Mouse (Mus musculus) thymus, postnatal 25 days (tissue): Measurements from ENCODE around the gene Nrxn2.

Source experiments
- DNase-seq: peaks from one replicate; pipeline ENCODE4 v3.0.0; 2022

Nrxn2 gene

DNA sequence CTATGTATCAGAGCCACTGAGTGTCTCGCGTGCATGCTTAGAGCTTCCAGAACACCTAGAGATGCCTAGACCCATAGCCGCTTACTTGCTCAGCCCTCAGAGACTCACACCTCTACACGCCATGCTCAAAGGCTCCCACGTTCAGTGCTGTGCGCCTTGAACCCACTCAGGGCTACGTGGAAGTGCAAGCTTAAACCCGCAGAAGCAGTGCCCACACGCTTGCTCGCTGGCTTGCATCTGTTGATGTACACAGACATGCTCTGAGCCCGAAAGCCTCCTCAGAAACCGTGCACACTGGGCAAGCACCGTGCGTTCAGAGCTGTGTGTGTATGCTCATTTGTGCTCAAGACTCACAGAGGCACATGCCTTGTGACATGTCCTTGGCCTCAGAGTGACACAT, 103.8 kb downstream of the Nrxn2 start:
- no peak for DNase-seq

DNA sequence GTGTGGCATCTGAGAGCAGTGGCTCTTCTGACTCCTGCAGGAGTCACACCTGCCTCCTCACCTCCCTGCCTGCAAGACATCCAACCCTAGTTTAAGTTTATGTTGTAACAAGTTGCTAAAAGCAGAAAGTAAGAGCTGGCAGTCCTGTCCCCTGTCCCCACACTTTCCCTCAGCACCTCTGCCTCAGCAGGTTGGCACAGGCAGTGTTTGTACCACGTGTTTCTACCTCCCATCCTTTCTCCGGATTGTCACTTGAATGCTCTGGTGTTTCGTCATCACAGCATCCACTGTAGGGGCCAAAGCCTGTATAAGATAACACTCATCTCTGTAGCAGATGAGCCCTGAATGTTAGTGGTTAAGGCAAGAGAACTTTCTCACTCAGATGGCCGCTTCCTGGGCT, 106.5 kb downstream of the Nrxn2 start:
- DNase-seq, result no peak

DNA sequence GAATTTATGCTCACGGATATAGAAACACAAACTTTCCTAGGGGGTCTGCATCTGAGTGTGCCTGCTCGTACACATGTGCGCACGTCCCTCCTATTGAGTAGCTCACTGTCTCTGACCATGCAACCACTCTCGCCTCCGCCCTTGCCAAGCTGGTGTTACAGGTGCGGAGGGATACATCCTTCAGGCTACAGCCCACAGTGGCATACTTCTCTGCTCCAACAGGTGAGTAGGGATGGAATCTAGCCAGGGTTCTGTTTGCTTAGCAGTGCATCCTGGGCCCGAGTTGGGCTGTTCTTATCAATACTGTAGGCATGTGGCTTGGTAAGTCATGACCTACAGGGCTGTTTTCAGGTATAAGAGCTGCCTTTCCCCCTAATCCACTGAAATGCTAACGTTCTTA, 107.5 kb downstream of the Nrxn2 start:
- no peak for DNase-seq

DNA sequence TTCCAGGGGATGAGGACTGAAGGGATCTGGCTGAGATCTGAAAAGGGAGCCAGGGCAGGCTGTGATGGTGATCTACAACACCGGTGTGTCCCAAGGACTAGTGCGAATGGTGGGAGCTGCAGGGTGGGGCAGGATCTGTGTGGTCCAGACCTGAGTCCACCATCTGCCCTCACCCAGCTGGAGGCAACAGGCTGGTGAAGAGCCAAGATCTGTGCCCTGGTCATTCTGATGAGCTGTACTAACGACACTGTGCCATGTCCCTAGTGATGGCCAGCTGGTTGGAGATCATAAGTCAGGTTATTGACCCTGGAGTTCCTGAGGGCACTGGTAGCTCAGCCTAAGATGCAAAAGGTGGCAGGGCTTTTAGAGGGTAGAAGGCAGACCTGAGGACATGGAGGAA, 108.9 kb downstream of the Nrxn2 start:
- no peak for DNase-seq

DNA sequence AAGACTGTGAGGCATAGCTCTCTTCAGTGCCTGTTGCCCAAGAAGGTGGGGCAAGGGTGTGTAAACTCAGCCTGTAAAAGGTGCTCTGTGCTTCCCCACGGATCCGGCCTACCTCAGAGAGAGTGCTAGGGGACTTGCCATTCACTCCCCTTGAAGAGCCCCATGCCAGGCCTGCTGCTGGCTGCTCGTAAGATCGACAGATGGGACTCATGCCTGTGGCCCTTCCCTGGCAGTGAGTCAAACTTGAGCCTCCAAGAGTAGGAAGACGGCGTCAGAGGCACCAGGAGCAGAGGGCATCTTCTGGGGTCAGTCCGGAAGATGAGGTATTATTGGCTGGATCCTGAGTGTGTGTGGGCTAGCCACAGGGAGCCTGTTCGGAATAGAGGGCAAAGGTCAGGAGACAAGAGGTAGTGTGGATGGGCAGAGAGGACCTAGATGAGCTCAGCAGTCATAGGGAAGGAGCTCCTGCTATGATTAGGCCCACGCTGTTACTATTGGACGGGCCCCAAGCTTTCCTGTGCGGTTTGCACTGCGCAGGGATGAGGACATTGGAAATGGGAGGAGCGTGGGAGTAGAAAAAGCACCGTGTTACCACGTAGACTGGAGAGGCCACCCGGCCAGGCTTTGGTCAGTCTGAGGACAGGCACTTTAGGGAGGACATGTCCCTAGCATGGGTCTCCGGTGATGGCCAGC, 109.5 kb downstream of the Nrxn2 start:
- no peak for DNase-seq

DNA sequence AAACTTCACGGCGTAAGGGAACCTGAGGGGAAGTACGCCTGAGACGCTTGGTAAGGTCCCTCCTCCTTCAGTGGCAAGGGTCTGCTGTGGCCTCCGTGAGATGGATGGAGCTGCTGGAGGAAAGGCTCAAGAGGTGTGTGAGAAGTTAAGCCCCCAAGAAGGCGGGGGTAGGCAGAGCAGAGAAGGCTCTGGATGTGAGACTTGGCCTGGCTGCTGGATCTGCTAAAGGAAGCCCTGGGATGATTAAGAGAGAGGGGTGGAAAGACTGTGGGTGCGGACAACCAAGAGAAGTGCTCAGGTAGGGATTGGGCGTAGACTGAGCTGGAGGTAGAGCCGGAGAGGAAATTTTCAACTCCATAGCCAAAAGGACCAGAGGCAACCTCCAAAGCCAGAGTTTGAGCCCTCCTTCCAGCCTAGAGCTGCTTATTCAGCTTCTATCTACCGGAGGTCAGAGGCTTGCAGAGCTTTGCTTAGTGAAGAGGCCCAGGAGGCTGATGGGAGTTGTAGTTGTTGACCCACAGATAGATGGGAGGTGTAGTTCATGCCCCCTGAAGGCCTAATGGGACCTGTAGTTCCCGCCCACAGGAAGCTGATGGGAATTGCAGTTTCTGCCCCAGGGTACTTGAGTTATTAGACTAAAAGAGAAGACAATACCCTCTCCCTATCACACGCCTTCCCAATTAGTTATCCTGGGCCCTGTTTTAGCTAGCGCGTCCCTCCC, 110.9 kb downstream of the Nrxn2 start:
- no peak for DNase-seq

DNA sequence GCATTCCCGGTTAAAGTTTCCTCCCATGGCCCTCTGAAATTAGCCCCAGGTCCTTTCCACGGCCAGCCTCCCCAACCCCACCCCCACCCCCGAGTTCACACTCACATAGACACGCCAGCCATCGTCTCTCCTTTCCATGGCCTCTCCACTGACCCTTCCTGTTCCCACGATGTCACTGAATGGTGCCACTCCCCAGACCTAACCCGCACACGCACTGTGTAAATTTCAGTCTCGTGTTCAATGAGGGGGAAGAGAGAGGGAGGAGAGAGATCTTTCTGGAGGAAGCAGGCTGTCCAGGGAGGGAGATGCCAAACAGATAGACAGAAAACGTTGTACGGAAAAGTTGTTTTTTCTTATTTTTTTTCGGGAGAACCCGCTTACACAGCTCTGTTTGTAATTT, 111.8 kb downstream of the Nrxn2 start:
- DNase-seq, result no peak

DNA sequence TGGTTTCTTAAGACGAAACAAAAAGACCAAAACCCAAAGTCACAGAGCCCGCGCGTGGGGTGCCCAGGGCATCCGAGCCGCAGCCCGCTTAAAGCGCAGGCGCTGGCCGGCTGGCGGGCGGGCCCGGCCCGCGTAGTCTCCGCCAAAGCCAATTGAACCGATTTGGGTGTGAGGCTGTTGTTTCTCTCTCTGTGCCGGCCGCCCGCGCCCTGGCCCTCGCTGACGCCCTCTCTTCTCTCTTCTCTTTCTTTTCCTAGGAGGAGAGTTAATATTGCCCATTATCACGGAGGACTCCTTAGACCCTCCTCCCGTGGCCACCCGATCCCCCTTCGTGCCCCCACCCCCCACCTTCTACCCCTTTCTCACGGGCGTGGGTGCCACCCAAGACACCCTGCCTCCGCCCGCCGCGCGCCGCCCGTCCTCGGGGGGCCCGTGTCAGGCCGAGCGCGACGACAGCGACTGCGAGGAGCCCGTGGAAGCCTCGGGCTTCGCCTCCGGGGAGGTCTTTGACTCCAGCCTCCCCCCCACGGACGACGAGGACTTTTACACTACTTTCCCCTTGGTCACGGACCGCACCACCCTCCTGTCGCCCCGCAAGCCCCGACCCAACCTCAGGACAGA, 112.6 kb downstream of the Nrxn2 start:
- DNase-seq, result no peak

DNA sequence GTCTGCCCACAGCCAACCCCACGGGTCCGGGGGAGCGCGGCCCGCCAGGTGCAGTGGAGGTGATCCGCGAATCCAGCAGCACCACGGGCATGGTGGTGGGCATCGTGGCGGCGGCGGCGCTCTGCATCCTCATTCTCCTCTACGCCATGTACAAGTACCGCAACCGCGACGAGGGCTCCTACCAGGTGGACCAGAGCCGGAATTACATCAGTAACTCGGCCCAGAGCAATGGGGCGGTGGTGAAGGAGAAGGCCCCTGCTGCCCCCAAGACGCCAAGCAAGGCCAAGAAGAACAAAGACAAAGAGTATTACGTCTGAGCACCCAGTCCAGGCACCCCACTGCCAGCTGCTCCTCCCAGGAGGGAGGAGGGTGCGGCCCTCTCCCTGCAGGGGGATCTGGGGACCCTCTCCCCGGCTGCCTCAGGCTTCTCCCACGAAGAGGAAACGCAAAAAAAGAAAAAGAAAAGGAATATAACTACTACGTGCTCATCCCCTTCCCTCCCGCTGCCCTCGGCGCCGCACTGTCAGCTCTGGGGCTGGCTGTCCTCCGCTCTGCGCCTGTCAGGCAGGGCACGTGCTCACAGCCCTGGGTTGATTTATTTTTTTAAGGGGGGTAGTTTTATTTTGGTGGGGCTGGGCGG, 113.4 kb downstream of the Nrxn2 start:
- no peak for DNase-seq

DNA sequence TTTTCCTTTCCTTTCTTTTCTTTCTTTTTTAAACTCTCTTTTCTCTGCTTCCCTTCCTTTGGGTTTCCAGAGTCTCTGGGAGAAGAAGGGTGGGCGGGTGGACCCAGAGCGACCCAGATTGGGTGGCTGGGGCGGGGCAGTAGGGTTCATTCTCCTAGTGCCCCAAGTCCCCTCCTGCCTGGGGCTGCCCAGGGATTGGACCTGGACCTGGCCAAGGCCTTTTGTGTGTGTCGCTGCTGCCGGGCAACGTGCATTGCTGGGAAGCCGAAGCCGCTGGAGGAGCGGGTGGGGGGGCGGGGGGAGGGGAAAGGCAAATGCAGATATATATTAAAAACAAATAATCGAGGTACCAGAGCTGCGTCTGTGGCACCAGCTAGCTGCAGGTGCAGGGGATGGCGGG, 114.1 kb downstream of the Nrxn2 start:
- DNase-seq, result no peak

DNA sequence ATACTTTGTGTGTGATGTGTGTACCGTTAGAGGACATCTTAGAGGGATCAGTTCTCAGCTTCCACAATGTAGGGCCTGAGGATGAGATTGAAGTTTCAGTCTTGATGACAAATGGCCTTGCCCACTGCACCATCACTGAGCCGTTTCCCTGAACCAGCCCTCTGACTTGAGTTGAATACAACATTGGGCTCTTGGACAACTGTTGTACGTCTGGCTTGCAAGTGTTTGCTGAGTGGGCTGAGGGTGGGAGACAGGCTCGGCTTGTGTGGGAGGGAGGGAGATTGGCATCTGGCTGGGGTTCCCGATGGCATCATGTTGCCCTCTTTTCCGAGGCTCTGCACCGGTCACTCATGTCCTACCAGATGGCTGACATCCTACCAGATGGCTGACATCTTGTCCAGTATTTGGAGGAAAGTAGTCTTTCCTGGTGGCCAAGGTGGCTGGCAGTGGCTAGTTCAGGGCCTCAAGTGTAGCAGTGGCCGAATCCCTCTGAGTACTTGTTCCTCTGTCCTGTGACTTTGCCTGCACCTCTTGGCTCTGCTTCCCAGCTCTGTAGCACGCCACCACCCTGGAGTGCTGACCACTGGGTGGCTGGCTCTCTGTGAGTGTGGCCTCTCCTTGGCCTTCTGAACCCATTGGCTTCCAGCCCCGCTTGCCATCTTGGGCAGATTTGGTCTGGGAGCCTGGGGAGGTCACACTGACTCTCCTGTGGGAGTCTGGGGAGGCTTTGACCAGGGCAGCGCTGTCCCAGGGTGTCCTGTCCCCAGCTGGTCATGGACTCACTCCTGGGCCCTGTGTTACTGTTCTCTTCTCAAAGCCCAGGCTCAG, 115.0 kb downstream of the Nrxn2 start:
- DNase-seq, result no peak

DNA sequence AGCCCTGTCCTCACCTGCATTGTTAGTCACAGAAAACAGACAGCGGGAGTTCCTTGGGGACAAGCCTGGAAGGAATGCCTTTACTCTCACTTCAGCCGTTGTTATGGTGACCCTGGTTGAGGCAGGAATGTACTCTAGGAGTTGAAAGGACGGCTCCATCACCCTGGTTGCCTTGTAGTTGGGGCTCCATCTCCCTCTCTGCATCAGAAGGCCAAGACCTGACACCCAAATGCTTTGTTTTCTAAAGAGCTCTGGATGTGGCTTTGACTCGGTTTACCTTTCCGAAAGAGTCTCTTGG, 115.5 kb downstream of the Nrxn2 start:
- no peak for DNase-seq

DNA sequence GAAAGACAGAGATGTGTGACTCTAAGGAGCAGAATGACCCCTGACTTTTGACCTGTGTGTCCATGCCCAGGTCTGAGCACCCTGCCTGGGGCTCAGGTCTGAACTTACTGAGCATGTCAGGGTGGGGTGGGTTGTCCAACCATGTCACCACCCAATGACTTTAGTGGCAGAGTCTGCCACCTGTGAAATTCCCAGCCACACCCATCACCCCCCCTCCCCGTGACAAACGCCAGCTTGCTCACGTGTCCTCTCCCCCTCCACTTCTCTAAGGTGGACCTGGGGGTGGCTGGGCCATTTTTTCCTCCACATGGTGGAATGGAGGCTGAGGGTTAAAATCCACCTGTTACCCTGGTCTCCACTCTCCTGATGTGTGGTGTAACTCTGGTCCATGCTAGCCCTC, 117.7 kb downstream of the Nrxn2 start:
- DNase-seq, result no peak

DNA sequence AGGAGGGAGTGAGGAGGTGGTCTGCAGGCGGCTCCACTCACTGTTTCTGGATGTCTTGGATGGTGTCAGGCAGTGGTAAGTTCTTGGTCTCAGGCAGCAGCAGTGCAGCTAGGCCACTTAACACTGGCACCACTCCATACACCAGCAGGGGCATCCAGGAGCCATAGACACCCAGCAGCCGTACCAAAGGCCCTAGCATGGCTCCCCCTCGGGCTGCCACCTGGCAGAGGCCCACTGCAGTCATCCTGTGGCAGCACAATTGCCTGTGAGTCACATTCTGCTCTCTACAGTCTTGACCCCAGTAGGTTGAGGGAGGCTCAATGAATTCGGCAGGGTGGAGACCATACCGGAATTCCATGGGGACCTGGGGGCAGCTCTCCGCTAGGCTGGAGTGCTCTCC, 118.2 kb downstream of the Nrxn2 start:
- no peak for DNase-seq

DNA sequence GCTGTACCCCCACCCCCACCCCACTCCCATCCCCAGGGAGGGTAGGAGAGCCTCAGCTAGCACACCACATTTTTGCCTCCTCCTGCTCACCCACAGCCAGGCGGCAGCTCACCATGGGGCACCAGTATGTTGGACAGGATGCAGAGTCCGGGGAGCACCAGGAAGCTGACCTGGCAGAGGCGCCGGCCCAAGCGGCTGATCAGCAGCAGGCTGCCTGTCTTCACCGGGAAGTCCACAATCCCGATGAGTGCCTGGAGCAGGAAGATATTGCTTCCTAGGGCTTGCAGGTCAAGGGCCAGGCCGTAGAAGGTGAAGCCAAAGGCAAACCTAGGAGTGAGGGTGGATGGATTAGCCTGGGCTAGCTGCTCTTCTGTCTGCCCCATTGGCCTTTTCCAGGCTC, 119.0 kb downstream of the Nrxn2 start:
- DNase-seq, result no peak

DNA sequence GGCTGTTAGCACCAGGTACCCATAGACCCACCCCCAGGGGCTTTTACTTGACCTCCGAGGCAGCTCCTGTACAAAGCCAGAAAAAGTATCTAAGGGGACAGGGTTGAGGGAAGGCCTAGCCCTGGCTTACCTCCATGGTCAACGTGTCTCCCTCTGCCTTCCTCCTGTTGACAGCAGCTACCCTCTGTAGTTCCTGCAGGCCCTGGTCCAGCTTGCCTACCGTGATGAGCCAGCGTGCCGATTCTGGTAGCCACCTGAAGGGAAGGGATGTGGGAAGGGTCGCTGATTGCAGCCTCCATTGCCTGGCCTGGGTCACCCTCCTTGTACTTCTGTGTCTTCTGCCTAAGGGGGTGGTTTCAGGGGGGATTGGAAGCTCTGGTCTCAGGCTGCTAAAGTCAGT, 120.0 kb downstream of the Nrxn2 start:
- no peak for DNase-seq

DNA sequence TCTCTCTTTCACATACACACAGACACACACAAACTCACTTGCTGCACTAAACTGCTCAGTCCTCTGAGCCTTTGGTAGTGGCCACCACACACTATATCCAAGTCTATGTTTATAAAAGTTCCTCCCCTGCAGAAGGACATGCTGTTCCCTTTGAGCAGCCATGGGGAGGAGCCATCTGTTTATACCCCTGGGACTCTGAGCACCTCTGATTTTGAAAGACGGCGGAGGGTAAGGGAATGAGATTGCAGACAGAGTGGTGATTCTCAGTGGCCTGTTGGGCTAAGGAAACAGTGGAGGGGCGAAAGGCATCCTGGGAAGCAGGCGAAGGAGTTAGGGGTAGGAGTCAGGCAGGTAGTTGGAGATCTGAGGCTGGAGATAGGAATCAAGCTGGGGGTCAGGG, 121.1 kb downstream of the Nrxn2 start:
- no peak for DNase-seq

DNA sequence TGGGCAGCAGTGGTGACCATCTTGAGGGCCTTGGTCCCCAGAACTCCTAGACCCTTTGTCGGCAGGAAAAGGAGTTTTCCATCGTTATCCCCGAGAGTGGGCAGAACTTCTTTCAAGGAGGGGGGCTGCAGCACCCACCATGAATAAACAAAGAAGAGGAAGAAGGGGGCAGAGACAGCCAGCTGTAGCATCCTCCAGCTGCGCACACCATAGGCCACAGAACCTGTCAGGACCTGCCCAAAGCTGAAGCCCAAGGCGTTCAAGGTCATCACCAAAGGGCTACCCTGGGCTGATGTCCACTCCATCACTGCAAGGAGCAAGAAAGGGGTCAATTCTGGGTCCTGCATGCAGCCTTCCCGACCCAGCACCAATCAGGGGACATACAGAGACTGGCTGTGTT, 121.7 kb downstream of the Nrxn2 start:
- no peak for DNase-seq

DNA sequence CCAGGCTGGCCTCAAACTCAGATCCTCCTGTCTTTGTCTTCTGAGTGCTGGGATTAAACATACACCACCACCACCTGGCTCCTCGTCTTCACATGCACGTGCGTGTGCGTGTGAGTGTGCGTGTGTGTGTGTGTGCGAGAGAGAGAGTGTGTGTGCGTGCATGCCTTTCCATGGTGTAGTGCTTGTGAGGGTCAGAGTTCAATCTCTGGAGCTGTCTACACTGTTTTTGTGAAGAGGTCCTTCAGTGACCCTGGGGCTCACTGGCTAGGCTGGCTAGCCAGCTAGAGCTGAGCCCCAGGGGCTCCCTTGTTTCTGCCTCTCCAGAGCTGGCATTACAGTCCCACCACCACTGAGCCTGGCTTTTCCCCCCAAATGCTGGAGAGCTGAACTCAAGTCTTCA, 123.0 kb downstream of the Nrxn2 start:
- no peak for DNase-seq

DNA sequence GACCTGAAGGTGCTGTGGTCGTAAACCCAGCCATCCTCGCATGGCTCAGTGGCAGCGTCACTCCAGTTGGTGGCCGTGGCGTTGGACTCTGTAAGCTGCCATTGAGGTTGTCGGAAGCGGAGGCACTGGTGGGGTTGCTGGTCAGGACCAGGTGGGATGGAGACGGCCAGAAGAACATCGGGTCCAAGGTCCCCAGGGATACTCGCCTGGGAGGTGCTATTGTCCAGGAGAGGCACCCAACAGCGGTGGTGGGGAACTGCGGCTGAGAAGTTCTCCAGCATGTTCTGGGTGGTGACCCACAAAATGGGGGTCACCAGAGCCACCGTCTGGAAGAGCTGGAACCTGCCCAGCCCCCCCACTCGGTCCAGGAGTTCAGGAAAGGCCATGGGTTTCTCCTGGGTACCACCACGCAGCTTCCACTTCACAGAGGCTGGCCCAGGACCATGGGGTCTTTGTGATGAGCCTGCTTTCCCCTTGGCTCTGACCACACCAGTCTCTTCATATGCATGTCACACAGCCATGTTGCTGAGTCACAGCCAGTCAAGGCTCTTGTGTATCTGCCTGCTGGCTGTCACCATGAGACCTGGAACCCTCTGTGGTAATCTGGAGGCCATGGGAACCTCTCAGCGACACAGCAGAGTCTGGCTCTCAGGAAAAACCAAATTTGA, 124.0 kb downstream of the Nrxn2 start, which contains the start of gene Slc22a12:
Gene Slc22a12 (minus strand): TSS at position 666 of the 668 bp plus-strand sequence.
- DNase-seq, result no peak

DNA sequence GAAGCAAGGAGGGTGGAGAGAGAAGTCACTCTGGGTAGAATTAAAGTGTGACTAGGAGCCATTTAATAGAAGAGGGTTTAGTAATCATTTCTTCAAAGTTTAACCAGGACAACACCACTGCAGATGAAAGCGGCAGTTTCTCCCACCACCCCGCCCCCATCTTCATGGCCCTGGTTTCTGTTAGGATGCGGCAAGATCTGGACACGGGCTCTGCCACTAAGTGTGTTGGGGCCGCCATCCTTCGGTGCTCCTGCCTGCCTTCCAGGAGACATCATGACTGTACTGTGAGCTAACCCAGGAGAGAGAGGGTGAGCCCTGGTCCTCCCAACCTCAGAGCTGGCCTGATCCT, 124.5 kb downstream of the Nrxn2 start:
- DNase-seq, result no peak

DNA sequence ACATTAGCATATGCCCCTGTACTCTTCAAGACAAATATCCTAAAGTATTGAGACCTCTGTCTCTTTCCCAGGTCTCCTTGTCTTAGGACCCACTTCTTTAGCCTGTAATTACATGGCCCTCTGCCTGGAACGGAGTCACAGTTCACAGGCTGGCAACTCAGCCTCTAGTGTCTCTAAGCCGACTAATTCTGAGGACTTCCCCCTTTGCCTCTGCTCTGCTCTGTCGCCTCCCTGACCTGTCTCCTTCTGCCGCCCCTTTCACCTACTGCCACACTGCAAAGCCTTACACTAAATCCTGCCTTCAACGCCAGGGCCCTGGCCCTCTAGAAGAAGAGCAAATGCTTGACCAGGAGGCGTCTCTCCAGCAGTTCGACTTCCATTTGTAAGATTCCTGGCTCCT, 125.0 kb downstream of the Nrxn2 start:
- DNase-seq, result no peak

DNA sequence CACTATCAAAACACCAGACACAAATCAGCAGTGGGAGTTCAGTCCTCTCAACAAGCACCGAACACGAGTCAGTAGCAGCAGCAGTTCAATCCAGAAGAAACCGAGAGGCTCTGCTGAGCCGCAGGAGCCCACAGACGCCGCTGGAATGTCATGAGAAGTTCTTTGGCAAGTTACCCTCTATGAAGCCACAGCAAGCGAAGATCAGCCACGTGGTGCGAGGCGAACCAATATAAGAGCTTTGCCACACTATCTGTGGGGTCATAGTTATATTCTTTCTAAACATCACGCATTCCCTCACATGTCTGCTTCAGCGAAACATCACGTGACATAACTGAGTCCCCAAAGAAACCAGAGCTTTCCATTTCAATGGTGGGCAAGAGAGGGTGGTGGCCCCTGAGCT, 126.2 kb downstream of the Nrxn2 start:
- no peak for DNase-seq
